Mouse (Mus musculus): ENCODE data around the gene Exoc3l. TPM values are rescaled to one million over a fixed set of nuclear protein-coding genes. Genes with fewer than 3 reads are reported as not detected.
"Not testable (repeated sequence)": the region's sequence is repeated elsewhere in the genome, so short reads cannot be mapped to it uniquely, and the experiment has no call there.

The Exoc3l gene
- polyA plus RNA-seq, 1 experiment from 2014 or later: 32.9 TPM

DNA sequence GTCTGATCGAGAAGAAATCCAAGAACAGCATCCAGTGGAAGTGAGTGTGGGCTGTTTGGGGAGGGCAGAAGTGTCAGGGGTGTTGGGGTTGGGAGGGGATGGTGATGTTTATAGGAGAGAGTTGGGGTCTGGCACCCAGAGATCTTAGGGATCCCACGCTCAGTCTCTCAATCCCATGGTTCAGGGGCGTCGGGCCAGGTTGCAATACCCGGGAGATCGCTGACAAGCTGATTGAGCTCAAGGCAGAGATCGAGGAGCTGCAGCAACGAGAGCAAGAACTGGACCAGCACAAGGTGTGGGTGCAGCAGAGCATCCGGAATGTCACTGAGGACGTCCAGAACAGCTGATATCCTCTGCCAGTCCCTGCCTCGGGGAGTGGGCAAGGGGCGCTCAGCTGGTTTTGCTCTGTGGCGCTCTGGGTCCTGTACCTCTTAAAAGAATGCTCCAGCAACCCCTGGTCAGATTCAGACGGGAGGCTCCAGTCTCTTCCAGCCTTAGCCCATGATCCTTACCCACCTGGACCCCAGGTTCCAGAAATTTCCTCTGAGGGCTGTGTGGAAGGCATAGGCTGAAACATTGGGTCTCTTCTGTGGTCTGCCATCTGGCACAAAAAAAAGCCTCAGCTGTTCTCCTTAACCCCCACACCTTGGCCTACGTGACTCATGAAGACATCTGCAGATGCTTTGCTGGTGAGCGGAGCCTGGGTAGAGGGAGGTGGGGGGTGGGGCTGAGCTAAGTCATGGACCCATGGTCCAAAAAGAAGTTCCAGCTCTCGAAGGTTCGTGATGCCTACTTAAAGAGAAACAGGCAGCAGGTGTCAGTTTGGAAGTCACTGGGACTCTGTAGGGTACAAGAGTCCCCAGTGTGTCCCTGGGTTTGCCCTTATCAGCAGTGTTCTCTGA is 2.7 kb upstream of the Exoc3l start:
- Histone ChIP-seq H3K27ac (0 out of 2 replicates have a peak overlapping the region, but pooled peaks have one; percentile 65), H3K9ac (peak overlapping the region; percentile 94), H3K27me3 (no peaks in the 10 kb centered on the region), H3K4me3 (peak overlapping the region; percentile 98), H3K9me3 (no peaks in the 10 kb centered on the region), H3K36me3 (peaks cover 36% of the 10 kb centered on the region), H3K4me2 (peak overlapping the region; percentile 91), H3K4me1 (peaks cover 33% of the 10 kb centered on the region)
- ATAC-seq (ENCODE audit: borderline replicate concordance, extremely low read depth, low FRiP score, low TSS enrichment): no peak
- WGBS: 47% methylated on average over 18 of the region's 18 CpGs

DNA sequence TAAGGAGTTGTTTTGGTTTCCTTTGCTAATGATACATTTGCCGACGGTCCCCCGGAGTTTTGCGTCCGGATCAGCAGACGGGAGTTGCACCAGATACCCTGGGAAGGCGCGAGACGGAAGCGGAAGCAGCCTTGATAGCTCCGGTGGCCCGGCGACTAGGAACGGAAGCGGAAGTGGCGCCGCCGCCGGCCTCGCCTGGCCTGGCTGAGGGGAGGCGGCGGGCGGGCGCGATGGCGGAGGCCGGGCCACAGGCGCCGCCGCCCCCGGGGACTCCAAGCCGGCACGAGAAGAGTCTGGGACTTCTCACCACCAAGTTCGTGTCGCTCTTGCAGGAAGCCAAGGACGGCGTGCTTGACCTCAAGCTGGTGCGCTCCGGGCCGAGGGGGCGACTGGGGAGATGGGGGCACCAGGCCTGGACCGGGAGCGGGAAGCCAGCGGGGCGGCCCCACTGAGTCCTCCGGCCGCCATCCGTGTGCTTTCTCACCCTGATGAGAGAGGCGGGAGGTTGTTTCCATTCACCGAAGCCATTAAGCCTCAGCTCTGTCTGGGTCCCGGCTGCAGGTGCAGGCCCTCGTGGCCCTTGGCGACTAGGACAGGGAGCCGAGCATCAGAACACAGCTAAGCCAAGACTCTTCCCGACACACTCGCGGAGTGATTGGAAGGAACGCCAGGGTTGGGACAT is 1.8 kb upstream of the Exoc3l start, which contains the start of gene E2f4:
TSS of gene E2f4 (plus strand) at position 153 of the 682 bp plus-strand sequence.
- under 1% methylated on average over 58 of the region's 58 CpGs for WGBS
- peak within 1 kb of the TSS; percentile 98 for H3K4me3 ChIP-seq
- H3K9ac ChIP-seq: peak within 1 kb of the TSS; percentile 94
- H3K27me3 ChIP-seq: no peaks in the 10 kb centered on the region
- H3K27ac ChIP-seq: peak within 1 kb of the TSS; percentile 80
- H3K4me2 ChIP-seq: peak within 1 kb of the TSS; percentile 91
- no peaks in the 10 kb centered on the region for H3K9me3 ChIP-seq
- peak; percentile 83 for ATAC-seq (ENCODE audit: borderline replicate concordance, extremely low read depth, low FRiP score, low TSS enrichment)
- H3K36me3 ChIP-seq: peaks cover 31% of the 10 kb centered on the region
- H3K4me1 ChIP-seq: peaks cover 33% of the 10 kb centered on the region

DNA sequence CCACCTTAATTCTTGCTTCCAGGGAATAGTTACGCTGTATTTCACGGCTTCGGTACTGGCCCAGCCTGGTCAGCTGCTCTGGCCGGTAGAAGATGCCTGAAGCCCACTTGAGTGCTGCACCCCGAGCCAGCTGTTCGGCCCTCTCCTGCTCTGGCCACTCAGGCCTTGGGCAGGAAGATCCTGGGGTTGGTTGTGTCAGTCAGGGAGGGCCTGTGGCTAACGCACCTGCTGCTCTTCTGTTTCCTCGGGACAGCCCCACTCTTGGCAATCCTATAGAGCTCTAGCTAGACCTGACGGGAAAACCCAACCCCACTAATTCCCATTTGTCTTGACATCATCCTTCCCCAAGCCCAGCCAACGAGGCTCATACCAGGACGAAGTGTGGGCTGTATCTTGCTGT is 645 bp downstream of the Exoc3l start:
- H3K9me3 ChIP-seq: no peaks in the 10 kb centered on the region
- 53% methylated on average over 11 of the region's 11 CpGs for WGBS
- peaks cover 9% of the 10 kb centered on the region for H3K36me3 ChIP-seq
- H3K27me3 ChIP-seq: peaks cover 6% of the 10 kb centered on the region
- H3K27ac ChIP-seq: peak overlapping the region; percentile 80
- no peak for ATAC-seq (ENCODE audit: borderline replicate concordance, extremely low read depth, low FRiP score, low TSS enrichment)
- H3K4me1 ChIP-seq: peaks cover 40% of the 10 kb centered on the region
- H3K4me2 ChIP-seq: peak overlapping the region; percentile 46
- peak overlapping the region; percentile 34 for H3K4me3 ChIP-seq
- 0 out of 2 replicates have a peak overlapping the region, but pooled peaks have one; percentile 8 for H3K9ac ChIP-seq

DNA sequence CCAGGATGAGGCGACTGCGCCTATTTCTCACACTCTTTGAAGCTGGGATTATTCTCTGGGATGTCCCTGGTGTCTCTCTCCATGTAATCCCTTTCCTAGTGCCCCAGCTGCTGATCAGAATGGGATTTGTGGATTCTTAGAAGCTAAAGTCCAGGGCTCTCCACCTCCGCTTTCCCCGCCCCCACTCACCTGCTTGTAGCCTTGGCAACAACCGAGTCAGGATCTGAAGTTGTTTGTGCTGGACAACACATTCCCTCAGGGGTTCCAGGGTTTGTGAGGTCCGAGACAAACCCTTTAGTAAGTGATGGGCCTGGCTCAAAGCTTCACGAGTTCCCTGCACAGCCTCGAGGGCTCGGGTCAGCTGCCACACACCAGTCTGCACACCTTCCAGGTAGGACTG is 1.1 kb downstream of the Exoc3l start:
- Histone ChIP-seq H3K4me2 (peak overlapping the region; percentile 46), H3K27ac (0 out of 2 replicates have a peak overlapping the region, but pooled peaks have one; percentile 80), H3K4me3 (peak overlapping the region; percentile 34), H3K9ac (0 out of 2 replicates have a peak overlapping the region, but pooled peaks have one; percentile 8), H3K4me1 (peaks cover 42% of the 10 kb centered on the region), H3K27me3 (peaks cover 11% of the 10 kb centered on the region), H3K9me3 (no peaks in the 10 kb centered on the region), H3K36me3 (peaks cover 4% of the 10 kb centered on the region)
- WGBS: 52% methylated on average over 9 of the region's 9 CpGs
- ATAC-seq (ENCODE audit: borderline replicate concordance, extremely low read depth, low FRiP score, low TSS enrichment): no peak

GRCm38 (mm10) chr8:105293405-105293804 is 2.5 kb downstream of the Exoc3l start:
- Histone ChIP-seq H3K4me2 (peak overlapping the region; percentile 22; the same call in 1 of the 2 replicates), H3K9me3 (no peaks in the 10 kb centered on the region), H3K36me3 (no peaks in the 10 kb centered on the region), H3K9ac (no peak overlapping the region), H3K4me1 (peaks cover 41% of the 10 kb centered on the region), H3K27ac (no peak overlapping the region), H3K4me3 (no peak overlapping the region), H3K27me3 (peaks cover 12% of the 10 kb centered on the region)
- ATAC-seq (ENCODE audit: borderline replicate concordance, extremely low read depth, low FRiP score, low TSS enrichment): no peak
- 71% methylated on average over 19 of the region's 19 CpGs for WGBS

DNA sequence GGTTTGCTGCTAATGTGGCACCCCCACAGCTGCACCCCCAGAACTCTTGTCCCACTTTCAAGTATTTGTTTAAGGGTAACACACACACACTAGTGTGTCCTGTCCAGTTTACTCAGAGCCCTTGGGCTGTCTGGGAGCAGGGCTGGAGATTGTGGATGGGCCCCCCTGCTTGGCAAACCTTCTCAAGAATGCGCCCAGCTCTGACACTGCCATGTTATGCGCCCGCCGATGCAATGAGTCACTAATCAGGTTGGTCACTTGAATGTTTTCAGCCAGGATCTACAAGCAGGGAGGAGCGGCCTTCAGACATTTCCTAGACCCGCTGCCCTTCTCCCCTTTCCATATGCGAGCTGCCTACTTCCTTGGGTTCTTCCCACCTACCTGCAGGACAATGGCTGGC is 3.4 kb downstream of the Exoc3l start:
- H3K9me3 ChIP-seq: no peaks in the 10 kb centered on the region
- H3K27me3 ChIP-seq: peaks cover 12% of the 10 kb centered on the region
- 67% methylated on average over 7 of the region's 7 CpGs for whole genome bisulfite sequencing
- H3K9ac ChIP-seq: no peak overlapping the region
- H3K4me1 ChIP-seq: peaks cover 44% of the 10 kb centered on the region
- H3K4me3 ChIP-seq: no peak overlapping the region
- ATAC-seq (ENCODE audit: borderline replicate concordance, extremely low read depth, low FRiP score, low TSS enrichment): no peak
- no peaks in the 10 kb centered on the region for H3K36me3 ChIP-seq
- H3K4me2 ChIP-seq: no peak overlapping the region
- no peak overlapping the region for H3K27ac ChIP-seq

DNA sequence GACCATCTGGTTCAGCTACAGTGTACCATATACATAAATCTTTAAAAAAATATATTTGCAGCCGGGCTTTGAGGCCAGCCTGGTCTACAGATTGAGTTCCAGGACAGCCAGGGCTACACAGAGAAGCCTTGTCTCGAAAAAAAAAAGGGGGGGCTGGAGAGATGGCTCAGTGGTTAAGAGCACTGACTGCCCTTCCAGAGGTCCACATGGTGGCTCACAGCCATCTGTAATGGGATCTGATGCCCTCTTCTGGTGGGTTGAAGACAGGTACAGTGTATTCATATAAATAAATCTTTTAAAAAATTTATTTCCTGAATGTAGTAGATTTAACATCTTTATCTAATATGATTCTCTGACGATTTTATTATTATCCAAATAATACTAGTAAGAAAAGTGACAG is 4.1 kb downstream of the Exoc3l start:
- not testable (repeated sequence) for H3K36me3 ChIP-seq; H3K4me3 ChIP-seq; H3K9me3 ChIP-seq; H3K9ac ChIP-seq; H3K4me2 ChIP-seq; ATAC-seq (ENCODE audit: borderline replicate concordance, extremely low read depth, low FRiP score, low TSS enrichment); H3K27ac ChIP-seq
- Histone ChIP-seq H3K27me3 (peaks cover 12% of the 10 kb centered on the region), H3K4me1 (peaks cover 39% of the 10 kb centered on the region)
- 58% methylated on average over 3 of the region's 3 CpGs for WGBS

GRCm38 (mm10) chr8:105291364-105291763 is 4.5 kb downstream of the Exoc3l start:
- not testable (repeated sequence) for H3K9me3 ChIP-seq; H3K4me3 ChIP-seq; H3K4me2 ChIP-seq; H3K36me3 ChIP-seq; ATAC-seq (ENCODE audit: borderline replicate concordance, extremely low read depth, low FRiP score, low TSS enrichment); H3K27ac ChIP-seq; H3K9ac ChIP-seq
- Histone ChIP-seq H3K4me1 (peaks cover 34% of the 10 kb centered on the region), H3K27me3 (peaks cover 12% of the 10 kb centered on the region)
- WGBS: 80% methylated on average over 8 of the region's 8 CpGs

- Histone ChIP-seq H3K4me3 (peak overlapping the region; percentile 56), H3K27ac (no peak overlapping the region), H3K4me2 (peak overlapping the region; percentile 88), H3K9ac (no peak overlapping the region), H3K36me3 (no peaks in the 10 kb centered on the region), H3K4me1 (peaks cover 32% of the 10 kb centered on the region), H3K27me3 (peaks cover 12% of the 10 kb centered on the region), H3K9me3 (no peaks in the 10 kb centered on the region)
- no peak for ATAC-seq (ENCODE audit: borderline replicate concordance, extremely low read depth, low FRiP score, low TSS enrichment)
- 7% methylated on average over 31 of the region's 31 CpGs for WGBS
Measured at GRCm38 (mm10) chr8:105290554-105291314, 5.2 kb downstream of the Exoc3l start.

GRCm38 (mm10) chr8:105289805-105290460 is 6.0 kb downstream of the Exoc3l start, which contains the start of gene 4931428F04Rik:
TSS of gene 4931428F04Rik (minus strand) at chr8:105289864.
- Histone ChIP-seq H3K36me3 (no peaks in the 10 kb centered on the region), H3K9me3 (no peaks in the 10 kb centered on the region), H3K9ac (peak within 1 kb of the TSS; percentile 50), H3K4me2 (peak within 1 kb of the TSS; percentile 88), H3K4me3 (peak within 1 kb of the TSS; percentile 56), H3K27ac (peak within 1 kb of the TSS; percentile 65), H3K4me1 (peaks cover 34% of the 10 kb centered on the region), H3K27me3 (peaks cover 12% of the 10 kb centered on the region)
- peak; percentile 31 for ATAC-seq (ENCODE audit: borderline replicate concordance, extremely low read depth, low FRiP score, low TSS enrichment)
- WGBS: 3% methylated on average over 43 of the region's 43 CpGs

Measured in lung, embryonic 15.5 days (tissue).